Mouse (Mus musculus): ENCODE measurements at regions not wholly inside any gene's neighbourhood (a gene's known extent, or its start where the extent isn't known, plus 50 kb on each side); places are given as distances from the start of the nearest gene placed in this dataset.

- no peak for DNase-seq
Observed at GRCm38 (mm10) chr7:118042914-118043313, 73.1 kb downstream of the Rps15a start.

GRCm38 (mm10) chr7:118039862-118040261 is 76.1 kb downstream of the Rps15a start:
- no peak for DNase-seq

GRCm38 (mm10) chr7:118037062-118037461 is 78.9 kb downstream of the Rps15a start:
- no peak for DNase-seq

GRCm38 (mm10) chr7:118026106-118026526 is 89.9 kb downstream of the Rps15a start:
- no peak for DNase-seq

GRCm38 (mm10) chr7:118004620-118005019 is 111.4 kb downstream of the Rps15a start:
- DNase-seq, result no peak

- no peak for DNase-seq
Observed at GRCm38 (mm10) chr7:118001881-118002280, 114.1 kb downstream of the Rps15a start.

GRCm38 (mm10) chr7:118001121-118001520 is 114.9 kb downstream of the Rps15a start:
- peak; percentile 81 for DNase-seq

GRCm38 (mm10) chr7:117982177-117982576 is 133.8 kb downstream of the Rps15a start:
- no peak for DNase-seq

- no peak for DNase-seq
Observed at GRCm38 (mm10) chr7:117971176-117971575, 144.8 kb downstream of the Rps15a start.

GRCm38 (mm10) chr7:117943435-117943834 is 172.6 kb downstream of the Rps15a start:
- no peak for DNase-seq

GRCm38 (mm10) chr7:117939618-117940017 is 176.4 kb downstream of the Rps15a start:
- no peak for DNase-seq

GRCm38 (mm10) chr7:117934908-117935307 is 181.1 kb downstream of the Rps15a start:
- DNase-seq, result no peak

- DNase-seq, result no peak
Observed at GRCm38 (mm10) chr7:117931234-117931895, 184.6 kb downstream of the Rps15a start.

GRCm38 (mm10) chr7:117930392-117930791 is 185.6 kb downstream of the Rps15a start:
- no peak for DNase-seq

GRCm38 (mm10) chr7:117926396-117926795 is 189.6 kb downstream of the Rps15a start:
- DNase-seq, result no peak

- DNase-seq, result no peak
Observed at GRCm38 (mm10) chr7:117922270-117922669, 193.7 kb downstream of the Rps15a start.

GRCm38 (mm10) chr7:117918206-117918995 is 197.6 kb downstream of the Rps15a start:
- no peak for DNase-seq

- no peak for DNase-seq
Observed at GRCm38 (mm10) chr7:117916915-117917314, 199.1 kb downstream of the Rps15a start.

- no peak for DNase-seq
Observed at GRCm38 (mm10) chr7:117912453-117912852, 203.5 kb downstream of the Rps15a start.

- no peak for DNase-seq
Observed at GRCm38 (mm10) chr7:117911062-117911461, 204.9 kb downstream of the Rps15a start.

- DNase-seq, result peak; percentile 75
Observed at GRCm38 (mm10) chr7:117896528-117896927, 219.5 kb downstream of the Rps15a start.

- no peak for DNase-seq
Observed at GRCm38 (mm10) chr7:117887288-117887687, 228.7 kb downstream of the Rps15a start.

GRCm38 (mm10) chr7:117882803-117883202 is 233.2 kb downstream of the Rps15a start:
- DNase-seq, result peak; percentile 84

GRCm38 (mm10) chr7:117878903-117879302 is 237.1 kb downstream of the Rps15a start:
- no peak for DNase-seq
